Mouse (Mus musculus): ENCODE measurements around the gene Sh2d5. TPM values are rescaled to one million over a fixed set of nuclear protein-coding genes. Genes with fewer than 3 reads are reported as not detected.

Sh2d5 gene
- total RNA-seq, 2 experiments from 2014 or later = 0.25 TPM; not detected in 1

DNA sequence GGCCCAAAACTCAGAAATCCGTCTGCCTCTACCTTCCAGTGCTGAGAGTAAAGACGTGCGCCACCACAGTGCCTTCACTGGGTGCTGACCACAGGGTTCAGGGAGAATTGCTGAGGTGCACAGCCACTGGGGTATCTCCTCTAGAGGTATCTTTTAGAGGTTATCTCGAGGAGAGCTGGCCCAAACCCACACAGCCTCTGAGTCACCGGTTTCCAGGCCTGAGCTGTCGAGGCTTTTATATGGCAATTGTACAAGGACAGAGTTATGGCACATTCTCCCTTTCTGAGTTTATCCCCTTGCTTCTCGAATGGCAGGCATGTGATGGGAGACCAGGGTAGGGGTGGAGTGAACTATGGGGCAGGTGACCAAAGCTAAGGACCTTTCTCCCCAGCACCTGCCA is 8.5 kb downstream of the Sh2d5 start:
- DNase-seq (ENCODE audit: low spot score) = no peak
- intact Hi-C loops (cut with DNase I) = no loop called here

DNA sequence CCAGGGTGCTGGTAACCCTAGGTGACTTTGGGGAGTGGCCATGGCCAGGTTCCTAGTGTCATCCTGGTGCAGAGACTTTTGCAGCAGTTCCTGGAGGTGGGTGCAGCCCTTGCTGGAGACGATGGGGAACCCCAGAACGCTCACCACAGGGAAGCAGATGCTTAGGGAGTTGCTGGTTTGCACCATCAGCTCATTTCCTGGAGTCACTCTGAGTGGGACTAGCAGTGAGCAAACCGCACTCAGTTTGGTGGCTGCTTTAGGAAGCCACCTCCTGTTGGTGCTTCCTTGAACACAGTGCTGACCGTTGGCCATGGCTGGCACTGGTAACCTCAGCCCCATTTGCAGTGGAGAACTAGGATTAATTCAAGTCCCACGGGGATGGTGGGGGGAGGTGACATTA is 9.3 kb downstream of the Sh2d5 start:
- intact Hi-C loops (cut with DNase I) = no loop called here
- DNase-seq (ENCODE audit: low spot score) = no peak

GRCm38 (mm10) chr4:138261843-138262681 is 11.9 kb downstream of the Sh2d5 start:
- intact Hi-C loops (cut with DNase I) = no loop called here
- DNase-seq (ENCODE audit: low spot score) = peak; percentile 65

DNA sequence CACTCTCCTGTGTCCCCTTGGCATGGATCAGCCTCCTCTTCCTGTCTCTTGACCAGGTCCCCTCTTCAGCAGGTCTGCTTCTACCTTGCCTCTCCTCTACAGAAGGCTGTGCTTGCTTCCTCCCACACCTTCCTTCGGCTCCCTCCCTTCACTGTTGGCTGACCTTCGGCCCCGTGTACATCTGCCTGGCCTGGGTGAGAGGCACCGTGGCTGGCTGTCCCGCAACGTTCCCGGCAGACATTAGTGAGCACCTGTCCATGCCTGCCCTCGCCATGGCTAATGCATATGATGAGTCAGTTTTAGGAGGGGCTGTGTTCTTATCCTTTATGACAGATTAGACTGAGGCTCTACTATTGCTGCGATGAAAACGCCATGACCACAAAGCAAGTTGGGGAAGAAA is 17.7 kb downstream of the Sh2d5 start:
- intact Hi-C loops (cut with DNase I) = no loop called here
- no peak for DNase-seq (ENCODE audit: low spot score)

- peak; percentile 7 for DNase-seq (ENCODE audit: low spot score)
- intact Hi-C loops (cut with DNase I) = no loop called here
Observed at GRCm38 (mm10) chr4:138272011-138272997, 22.1 kb downstream of the Sh2d5 start.

DNA sequence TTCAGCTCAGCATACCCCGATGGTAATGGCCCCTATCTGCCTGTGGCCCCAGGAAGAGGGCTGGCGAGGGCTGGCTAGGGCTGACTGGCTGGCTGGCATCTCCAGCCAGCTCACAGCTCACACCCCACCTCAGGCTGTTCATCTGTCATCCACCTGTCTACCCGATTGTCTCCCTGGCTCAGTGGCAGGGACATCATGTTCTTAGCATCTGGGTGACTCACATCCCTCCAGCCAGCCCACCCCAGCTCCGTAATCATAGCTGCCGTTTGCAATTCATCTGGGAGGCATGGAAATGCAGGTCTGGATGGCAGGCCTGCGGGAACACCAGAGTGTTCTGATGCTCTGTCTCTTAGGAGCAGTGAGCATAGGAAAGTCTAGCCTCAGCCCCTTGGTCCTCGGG is 28.1 kb downstream of the Sh2d5 start:
- DNase-seq (ENCODE audit: low spot score) = no peak
- intact Hi-C loops (cut with DNase I) = no loop called here

DNA sequence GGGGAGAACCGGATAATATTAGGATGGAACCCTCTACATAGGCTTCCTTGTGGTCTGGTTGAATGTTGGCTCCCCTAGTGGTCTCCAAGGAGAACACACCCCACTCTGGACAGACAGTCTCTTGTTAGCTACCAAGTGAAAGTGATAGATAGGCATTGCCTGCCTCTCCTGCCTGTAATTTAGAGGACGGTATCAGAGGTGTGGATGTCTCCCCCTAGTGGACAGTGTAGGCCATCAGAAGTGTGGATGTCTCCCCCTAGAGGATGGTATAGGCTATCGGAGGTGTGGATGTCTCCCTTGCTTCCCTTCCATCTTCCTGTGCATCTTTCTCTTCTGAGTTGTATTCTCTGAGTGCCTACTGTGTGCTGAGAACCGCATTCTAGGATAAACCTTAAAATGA is 32.6 kb downstream of the Sh2d5 start:
- no peak for DNase-seq (ENCODE audit: low spot score)
- intact Hi-C loops (cut with DNase I) = no loop called here

DNA sequence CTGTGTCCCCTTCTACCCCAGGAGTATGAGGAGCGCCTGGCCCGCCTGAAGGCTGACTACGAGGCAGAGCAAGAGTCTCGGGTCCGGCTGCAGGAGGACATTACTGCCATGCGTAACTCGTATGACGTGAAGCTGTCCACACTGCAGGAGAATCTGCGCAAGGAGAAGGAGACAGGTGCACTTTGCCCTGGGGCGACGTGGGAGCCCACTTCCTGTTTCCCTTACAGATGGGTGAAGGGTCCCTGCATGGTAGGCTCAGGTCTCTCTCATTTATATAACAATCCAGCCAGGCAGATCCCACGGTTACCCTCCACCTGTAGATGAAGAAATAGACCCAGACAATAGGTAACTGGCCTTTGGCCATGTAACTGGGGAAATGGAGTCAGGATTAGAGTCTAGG is 36.2 kb downstream of the Sh2d5 start:
- DNase-seq (ENCODE audit: low spot score) = no peak
- intact Hi-C loops (cut with DNase I) = no loop called here

GRCm38 (mm10) chr4:138288691-138289090 is 38.5 kb downstream of the Sh2d5 start:
- no peak for DNase-seq (ENCODE audit: low spot score)
- intact Hi-C loops (cut with DNase I) = no loop called here

GRCm38 (mm10) chr4:138292028-138292427 is 41.8 kb downstream of the Sh2d5 start:
- intact Hi-C loops (cut with DNase I) = no loop called here

GRCm38 (mm10) chr4:138293261-138293948 is 43.2 kb downstream of the Sh2d5 start:
- intact Hi-C loops (cut with DNase I) = no loop called here
- DNase-seq (ENCODE audit: low spot score) = no peak

More at GRCm38 (mm10) chr4:138292028-138292427, 41.8 kb downstream of the Sh2d5 start:
- DNase-seq (ENCODE audit: low spot score) = no peak

DNA sequence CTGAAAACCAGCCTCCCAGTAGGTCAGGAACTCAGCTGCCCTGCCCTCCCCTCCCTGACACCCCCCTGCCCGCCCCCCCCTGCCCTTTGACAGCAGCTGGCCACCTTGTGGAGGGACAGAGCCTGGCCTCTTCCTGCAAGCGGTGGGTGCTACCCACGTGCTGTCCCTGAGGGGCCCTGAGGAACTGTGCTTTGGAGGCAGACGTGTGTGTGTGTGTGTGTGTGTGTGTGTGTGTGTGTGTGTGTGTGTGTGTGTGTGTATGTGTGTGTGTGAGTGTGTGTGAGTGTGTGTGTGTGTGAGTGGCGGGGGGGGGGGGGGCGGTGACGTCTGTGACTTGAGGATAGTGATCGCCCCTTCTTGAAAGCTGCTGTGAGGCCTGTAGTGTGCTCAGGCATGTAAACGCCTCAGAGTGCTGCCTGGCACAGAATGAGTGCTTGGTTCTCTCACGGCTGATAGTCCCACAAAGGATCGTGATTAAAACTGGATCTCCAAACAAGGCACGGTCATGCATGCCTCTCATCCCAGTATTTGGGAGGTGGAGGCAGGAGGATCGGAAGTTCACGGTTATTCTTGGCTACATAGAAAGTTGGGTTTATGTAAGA is 43.8 kb downstream of the Sh2d5 start:
- intact Hi-C loops (cut with DNase I) = no loop called here
- DNase-seq (ENCODE audit: low spot score) = no peak

DNA sequence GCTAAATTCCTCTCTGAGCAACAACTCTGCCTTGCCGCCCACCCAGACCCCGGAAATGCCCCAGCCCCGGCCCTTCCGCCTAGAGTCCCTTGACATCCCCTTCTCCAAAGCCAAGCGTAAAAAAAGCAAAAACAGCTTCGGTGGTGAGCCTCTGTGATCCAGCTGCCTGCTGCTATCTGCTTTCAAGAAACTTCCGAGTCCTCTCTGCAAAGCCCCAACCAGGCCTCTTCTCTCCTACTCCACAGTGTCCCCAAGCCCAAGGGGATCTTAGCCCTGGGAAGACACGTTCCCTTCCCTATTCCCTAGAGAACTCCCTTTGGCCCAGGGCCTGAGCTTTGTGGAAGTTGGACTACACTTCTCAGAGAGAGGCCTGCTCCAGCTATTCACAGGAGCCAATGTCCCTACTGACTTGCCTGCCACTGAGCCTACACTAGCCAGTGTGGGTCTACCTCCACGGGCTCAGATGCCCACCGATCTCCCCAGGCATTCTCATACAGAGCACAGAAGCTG is 51.1 kb downstream of the Sh2d5 start:
- no peak for DNase-seq (ENCODE audit: low spot score)
- intact Hi-C loops (cut with DNase I) = no loop called here

- no peak for DNase-seq (ENCODE audit: low spot score)
- intact Hi-C loops (cut with DNase I) = no loop called here
Observed at GRCm38 (mm10) chr4:138303011-138303410, 52.8 kb downstream of the Sh2d5 start.

DNA sequence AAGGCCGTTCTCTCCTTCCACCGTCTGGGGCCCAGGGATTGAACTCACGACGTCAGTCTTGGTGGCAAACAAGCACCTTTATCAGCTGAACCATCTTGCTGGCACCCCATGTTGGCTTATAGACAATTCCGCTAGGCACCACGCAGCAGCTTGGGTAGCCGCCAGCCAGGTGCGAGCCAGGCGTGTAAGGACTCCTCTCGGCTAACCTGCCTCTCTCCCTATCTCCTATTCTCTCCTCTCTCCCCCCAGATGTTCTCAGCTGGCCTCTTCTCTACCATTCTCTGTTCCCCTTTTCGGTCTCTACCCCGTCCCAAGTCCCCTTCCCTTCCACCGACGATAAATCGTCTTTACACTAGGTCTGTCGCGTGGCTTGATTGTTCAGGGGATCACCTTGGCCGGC is 53.5 kb downstream of the Sh2d5 start:
- intact Hi-C loops (cut with DNase I) = no loop called here
- DNase-seq (ENCODE audit: low spot score) = no peak

- intact Hi-C loops (cut with DNase I) = no loop called here
- peak; percentile 96 for DNase-seq (ENCODE audit: low spot score)
Observed at GRCm38 (mm10) chr4:138304340-138305104, 54.3 kb downstream of the Sh2d5 start, which contains the start of gene Ddost. Ddost (plus strand) TSS chr4:138304730.

DNA sequence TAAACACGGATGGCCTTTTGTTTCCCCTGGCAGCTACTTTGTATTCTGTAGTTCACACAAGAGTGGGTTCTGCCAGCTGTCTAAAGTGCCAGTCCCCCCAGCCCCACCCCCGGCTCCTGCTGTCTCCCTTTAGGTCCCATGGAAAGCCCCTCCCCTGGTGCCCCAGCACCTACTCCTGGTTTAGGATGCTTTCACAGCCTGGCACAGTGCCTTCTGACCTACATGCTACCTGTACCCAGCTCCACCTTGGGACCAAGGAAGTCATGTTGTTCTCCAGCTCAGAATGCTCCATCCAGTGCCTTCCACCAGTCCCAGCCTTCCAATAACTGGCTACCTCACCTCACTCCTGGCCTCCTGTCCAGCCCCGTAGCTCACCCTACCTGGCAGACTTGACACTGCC is 56.8 kb downstream of the Sh2d5 start:
- DNase-seq (ENCODE audit: low spot score) = no peak
- intact Hi-C loops (cut with DNase I) = no loop called here

DNA sequence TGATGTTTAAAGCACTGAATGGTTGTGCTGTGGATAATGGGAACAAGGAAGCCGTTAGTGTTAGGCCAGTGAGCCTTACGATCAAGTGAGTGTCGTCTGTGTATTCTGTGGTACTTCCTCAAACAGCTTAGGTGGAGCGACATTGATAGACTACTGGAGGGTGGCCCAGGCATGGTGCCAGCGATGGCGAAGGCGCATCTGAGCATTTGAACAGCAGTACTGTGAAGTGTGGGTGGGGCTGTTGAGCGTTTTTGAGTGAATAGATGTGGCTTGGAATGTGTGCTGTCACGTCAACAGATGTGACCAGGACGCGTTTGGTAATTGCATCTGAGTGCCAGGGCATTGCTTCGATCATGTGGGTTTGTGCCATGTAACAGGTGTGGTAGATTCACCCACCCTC is 57.5 kb downstream of the Sh2d5 start:
- intact Hi-C loops (cut with DNase I) = no loop called here
- no peak for DNase-seq (ENCODE audit: low spot score)
